Mouse (Mus musculus) C2C12 (cell line): ENCODE data around the gene Top3a.

Source experiments
- CEBPB ChIP-seq: IDR thresholded peaks from one replicate; pipeline ENCODE4 v1.6.1; 2011; ENCODE audit warnings: low read depth, mild to moderate bottlenecking, control low read depth, moderate library complexity
- CTCF ChIP-seq: IDR thresholded peaks from one replicate; pipeline ENCODE4 v1.5.1; 2011; ENCODE audit not compliant: control insufficient read depth, insufficient read depth, insufficient read length
- FOSL1 ChIP-seq: IDR thresholded peaks from one replicate; pipeline ENCODE4 v1.8.0; 2011; ENCODE audit warnings: mild to moderate bottlenecking, low read length; ENCODE audit not compliant: poor library complexity, insufficient read depth, severe bottlenecking
- MAX ChIP-seq: IDR thresholded peaks from one replicate; pipeline ENCODE4 v1.6.1; 2011; ENCODE audit warnings: mild to moderate bottlenecking, control low read depth
- MYOD1 ChIP-seq: IDR thresholded peaks from one replicate; pipeline ENCODE4 v1.6.1; 2011; ENCODE audit warnings: low read depth; ENCODE audit not compliant: control insufficient read depth, insufficient read length
- MYOG ChIP-seq: IDR thresholded peaks from one replicate; pipeline ENCODE4 v1.6.1; 2011; ENCODE audit not compliant: control insufficient read depth, insufficient read length; ENCODE audit errors: extremely low read depth
- USF1 ChIP-seq: IDR thresholded peaks from one replicate; pipeline ENCODE4 v1.6.1; 2011; ENCODE audit warnings: low read depth, mild to moderate bottlenecking, control low read depth, moderate library complexity

GRCm38 (mm10) chr11:60816398-60816797 lies 39.2 kb upstream of the Top3a start:
- no peak for TF ChIP-seq CTCF
- TF ChIP-seq CEBPB: no peak
- no peak for TF ChIP-seq USF1
- TF ChIP-seq MYOG: no peak
- no peak for TF ChIP-seq MAX
- TF ChIP-seq MYOD1: no peak
- no peak for TF ChIP-seq FOSL1
